Comparison of ENCODE assay signal across 8 mouse cellular contexts in the genomic region with DNA sequence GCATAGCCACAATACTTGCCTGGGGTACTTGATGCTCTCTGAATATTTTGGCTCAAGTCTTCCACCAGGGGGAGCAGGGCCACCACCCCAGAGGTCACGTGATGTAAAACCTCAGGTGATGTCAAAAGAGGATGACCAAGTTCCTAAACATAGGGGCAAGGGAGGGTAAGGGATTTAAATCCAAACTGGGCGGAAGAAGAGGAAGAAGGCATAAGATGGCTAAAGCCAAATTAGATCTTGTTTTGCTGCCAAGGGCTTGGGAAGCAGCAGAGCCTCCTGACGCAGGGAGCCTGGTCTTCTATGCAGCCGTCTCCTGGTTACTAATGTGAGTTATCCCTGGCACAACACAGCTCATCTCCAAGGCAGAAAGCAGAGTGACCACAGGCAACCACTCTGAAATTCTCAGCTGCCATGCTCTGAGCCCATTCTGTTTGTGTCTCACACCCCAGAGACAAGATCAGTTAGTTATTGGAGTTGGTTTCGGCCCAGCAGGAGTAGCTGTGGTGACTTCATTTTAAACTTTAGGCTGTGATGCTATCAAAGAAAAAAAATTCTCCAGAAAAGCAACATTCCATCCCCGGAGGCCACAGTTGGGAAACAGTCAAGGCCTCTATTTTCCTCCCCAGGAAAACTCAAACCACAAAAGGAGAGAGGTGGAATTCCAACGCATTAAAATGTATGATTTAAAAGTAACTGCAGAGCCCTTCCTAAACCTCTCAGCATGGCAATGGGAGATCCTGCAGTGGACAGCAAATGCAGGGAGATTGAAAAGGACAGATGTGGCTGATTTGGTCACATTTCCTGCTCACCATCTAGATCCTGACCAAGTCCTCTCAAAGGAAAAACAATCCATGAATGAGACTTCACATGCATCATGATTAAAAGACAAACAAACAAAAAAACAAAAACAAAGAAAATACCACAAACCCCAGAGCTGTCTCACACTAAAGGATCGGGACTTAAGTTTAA.
A peak's percentile ranks its signal among the peaks of the same experiment; 100 is the strongest.
DNase-seq lines count a peak whose midpoint lies in the region; ATAC-seq and TF ChIP-seq lines count a peak whose summit lies in the region.
"Had no signal": no experiment of that assay in that cellular context is flagged by ENCODE, and none has a peak within 500 bp of the region (broad histone marks: within the 10 kb centered on the region; RNA-seq: fewer than 3 reads in every experiment).

No protein-coding gene starts in this region.

- H3K4me1 ChIP-seq in liver, postnatal 0 days (ENCODE audit: insufficient read depth) = no peaks in the 10 kb centered on the region
- H3K4me1 ChIP-seq in neural tube, embryonic 15.5 days = peaks cover 31% of the 10 kb centered on the region
- H3K4me1 ChIP-seq in forebrain, embryonic 16.5 days (replicated peaks; ENCODE audit: control insufficient read depth, insufficient read depth, low read length) = peaks cover under 1% of the 10 kb centered on the region
- H3K4me1 ChIP-seq: liver, embryonic 13.5 days had no signal

- H3K9ac ChIP-seq in liver, postnatal 0 days (replicated peaks) = no peak overlapping the region
- H3K9ac ChIP-seq in neural tube, embryonic 15.5 days (replicated peaks) = no peak overlapping the region
- H3K9ac ChIP-seq in forebrain, embryonic 16.5 days (replicated peaks; ENCODE audit: low read depth, low read length) = no peak overlapping the region
- H3K9ac ChIP-seq: liver, embryonic 13.5 days had no signal

- no peak for ATAC-seq in liver, postnatal 0 days
- ATAC-seq in neural tube, embryonic 15.5 days (ENCODE audit: low FRiP score) = peak; percentile 42; the same call in 1 of the 2 replicates
- ATAC-seq in forebrain, embryonic 16.5 days = no peak

- no peak overlapping the region for H3K27ac ChIP-seq in liver, postnatal 0 days (ENCODE audit: low read depth)
- peak overlapping the region; percentile 55 for H3K27ac ChIP-seq in neural tube, embryonic 15.5 days (replicated peaks)
- no peak overlapping the region for H3K27ac ChIP-seq in forebrain, embryonic 16.5 days (ENCODE audit: low read length)
- H3K27ac ChIP-seq: liver, embryonic 13.5 days had no signal

- no peak for DNase-seq in liver, postnatal 0 days
- DNase-seq in liver = no peak
- peak; percentile 32 to 68 for DNase-seq in adrenal gland, adult (ENCODE audit: inconsistent age in 2 of 2, low spot score in 1 of 2)
- DNase-seq in cerebellum, postnatal 14 days = peak; percentile 59 to 62
- DNase-seq in ovary, postnatal 36 days (ENCODE audit: low spot score) = no peak
- DNase-seq: liver, embryonic 13.5 days had no signal

- TF ChIP-seq CTCF in liver, postnatal 0 days (IDR thresholded peaks at IDR 0.05; ENCODE audit: low read depth) = peak; percentile 44

- 0 out of 2 replicates have a peak, but pooled peaks cover 2% of the 10 kb centered on the region for H3K9me3 ChIP-seq in liver, postnatal 0 days (ENCODE audit: low read length)
- no peaks in the 10 kb centered on the region for H3K9me3 ChIP-seq in neural tube, embryonic 15.5 days (replicated peaks)
- H3K9me3 ChIP-seq in forebrain, embryonic 16.5 days (ENCODE audit: control insufficient read depth, low read length) = no peaks in the 10 kb centered on the region
- H3K9me3 ChIP-seq: liver, embryonic 13.5 days had no signal

- 67% methylated on average over 8 of the region's 8 CpGs for whole genome bisulfite sequencing in liver, postnatal 0 days (ENCODE audit: insufficient replicate concordance)
- WGBS in neural tube, embryonic 15.5 days = 77% methylated on average over 8 of the region's 8 CpGs
- WGBS in forebrain, embryonic 16.5 days = 75% methylated on average over 8 of the region's 8 CpGs

- no peak for TF ChIP-seq EP300 in liver, postnatal 0 days (IDR thresholded peaks at IDR 0.05; ENCODE audit: low read depth)

- no peaks in the 10 kb centered on the region for H3K27me3 ChIP-seq in liver, postnatal 0 days (ENCODE audit: insufficient read depth, low read length)
- H3K27me3 ChIP-seq in neural tube, embryonic 15.5 days (replicated peaks) = no peaks in the 10 kb centered on the region
- no peaks in the 10 kb centered on the region for H3K27me3 ChIP-seq in forebrain, embryonic 16.5 days (replicated peaks; ENCODE audit: control insufficient read depth, insufficient read depth, low read length)
- H3K27me3 ChIP-seq: liver, embryonic 13.5 days had no signal

- H3K4me3 ChIP-seq in liver, postnatal 0 days (ENCODE audit: low read depth, low read length) = no peak overlapping the region
- H3K4me3 ChIP-seq in neural tube, embryonic 15.5 days (replicated peaks) = no peak overlapping the region
- no peak overlapping the region for H3K4me3 ChIP-seq in forebrain, embryonic 16.5 days (replicated peaks; ENCODE audit: low read length)
- H3K4me3 ChIP-seq: liver, embryonic 13.5 days had no signal

- no peak overlapping the region for H3K4me2 ChIP-seq in liver, postnatal 0 days (ENCODE audit: low read depth, low read length)
- H3K4me2 ChIP-seq in neural tube, embryonic 15.5 days = no peak overlapping the region
- no peak overlapping the region for H3K4me2 ChIP-seq in forebrain, embryonic 16.5 days (ENCODE audit: low read length)
- H3K4me2 ChIP-seq: liver, embryonic 13.5 days had no signal

- H3K36me3 ChIP-seq in liver, postnatal 0 days (replicated peaks; ENCODE audit: insufficient read depth, low read length) = no peaks in the 10 kb centered on the region
- no peaks in the 10 kb centered on the region for H3K36me3 ChIP-seq in neural tube, embryonic 15.5 days
- H3K36me3 ChIP-seq in forebrain, embryonic 16.5 days (ENCODE audit: control insufficient read depth, insufficient read depth) = no peaks in the 10 kb centered on the region
- H3K36me3 ChIP-seq: liver, embryonic 13.5 days had no signal

Comparison
In these comparisons a context has a peak if more than half of its experiments do, and no peak if none do; other contexts are left out.
1. DNase-seq: peak in adrenal gland, adult (2 of 2) and cerebellum, postnatal 14 days (2 of 2); none in liver, postnatal 0 days (single experiment), liver (single experiment) and ovary, postnatal 36 days (single experiment).